Mouse (Mus musculus): ENCODE data around the gene Arpc5. TPM values are rescaled to one million over a fixed set of nuclear protein-coding genes. Genes with fewer than 3 reads are reported as not detected.

Gene Arpc5
- polyA plus RNA-seq, 1 experiment from 2014 or later = 320 TPM

GRCm38 (mm10) chr1:152821746-152822145 is 55.4 kb downstream of the Arpc5 start:
- WGBS = 93% methylated on average over 4 of the region's 4 CpGs
- no peak for ATAC-seq (ENCODE audit: low FRiP score, low read depth)
- Histone ChIP-seq H3K4me1 (peaks cover 14% of the 10 kb centered on the region), H3K4me3 (no peak overlapping the region), H3K36me3 (no peaks in the 10 kb centered on the region), H3K27ac (no peak overlapping the region), H3K9me3 (0 out of 2 replicates have a peak, but pooled peaks cover 7% of the 10 kb centered on the region), H3K27me3 (replicated peaks) (no peaks in the 10 kb centered on the region), H3K4me2 (replicated peaks) (no peak overlapping the region), H3K9ac (no peak overlapping the region)

GRCm38 (mm10) chr1:152824206-152824605 is 57.9 kb downstream of the Arpc5 start:
- Histone ChIP-seq H3K36me3 (no peaks in the 10 kb centered on the region), H3K9ac (no peak overlapping the region), H3K27me3 (replicated peaks) (no peaks in the 10 kb centered on the region), H3K4me3 (no peak overlapping the region), H3K27ac (no peak overlapping the region), H3K4me2 (replicated peaks) (no peak overlapping the region), H3K4me1 (no peaks in the 10 kb centered on the region), H3K9me3 (0 out of 2 replicates have a peak, but pooled peaks cover 7% of the 10 kb centered on the region)
- 70% methylated on average over 9 of the region's 9 CpGs for WGBS
- no peak for ATAC-seq (ENCODE audit: low FRiP score, low read depth)

Other genes with a start within 250 kb of the Arpc5 start
- not detected in 2 replicates for gene Apobec4, start 16.0 kb upstream of the Arpc5 start, polyA plus RNA-seq (2016; fragmentation: Nextera tagmentation; extraction: Ambion mirVana)
- 22.7 and 24.8 TPM in 2 replicates for gene Rgl1, start 191 bp upstream of the Arpc5 start, polyA plus RNA-seq (2016; fragmentation: Nextera tagmentation; extraction: Ambion mirVana)
- gene Ncf2, start 33.7 kb downstream of the Arpc5 start, polyA plus RNA-seq (2016; fragmentation: Nextera tagmentation; extraction: Ambion mirVana) = 3.0 and 4.0 TPM in 2 replicates
- gene Smg7, start 136.1 kb downstream of the Arpc5 start, polyA plus RNA-seq (2016; fragmentation: Nextera tagmentation; extraction: Ambion mirVana) = 36.8 and 38.6 TPM in 2 replicates
- gene Nmnat2, start 188.5 kb downstream of the Arpc5 start, polyA plus RNA-seq (2016; fragmentation: Nextera tagmentation; extraction: Ambion mirVana) = 51.1 and 52.2 TPM in 2 replicates